Mouse (Mus musculus) embryonic facial prominence, embryonic 13.5 days (tissue): ENCODE measurements around the gene Col4a1. TPM values are rescaled to one million over a fixed set of nuclear protein-coding genes. Genes with fewer than 3 reads are reported as not detected.

Experiments used
- ATAC-seq: fragments of 200-750 bp; cut with Nextera tagmentation; 2 replicates; pipeline ENCODE4 v1.8.0; 2017; ENCODE audit warnings: low read depth; ENCODE audit not compliant: insufficient number of reproducible peaks, insufficient read depth, low FRiP score, low TSS enrichment
- H3K27ac ChIP-seq: fragments of 300-500 bp; sonication (generic); 2 replicates; pipeline ENCODE4 v1.5.1; 2015; ENCODE audit warnings: moderate library complexity, mild to moderate bottlenecking, inconsistent platforms
- H3K27me3 ChIP-seq: fragments of 300-500 bp; sonication (generic); 2 replicates; pipeline ENCODE4 v1.6.1; 2015; ENCODE audit warnings: mild to moderate bottlenecking, inconsistent platforms
- H3K36me3 ChIP-seq: fragments of 300-500 bp; sonication (generic); 2 replicates; pipeline ENCODE4 v1.6.1; 2015; ENCODE audit warnings: mild to moderate bottlenecking, inconsistent platforms
- H3K4me1 ChIP-seq: fragments of 300-500 bp; sonication (generic); 2 replicates; pipeline ENCODE4 v1.6.1; 2015; ENCODE audit warnings: inconsistent platforms
- H3K4me2 ChIP-seq: fragments of 300-500 bp; sonication (generic); 2 replicates; pipeline ENCODE4 v1.6.1; 2015; ENCODE audit warnings: moderate library complexity, mild to moderate bottlenecking, inconsistent platforms
- H3K4me3 ChIP-seq: fragments of 300-500 bp; sonication (generic); 2 replicates; pipeline ENCODE4 v1.5.1; 2015; ENCODE audit warnings: mild to moderate bottlenecking, inconsistent platforms
- H3K9ac ChIP-seq: fragments of 300-500 bp; sonication (generic); 2 replicates; pipeline ENCODE4 v1.6.1; 2015; ENCODE audit warnings: mild to moderate bottlenecking, inconsistent platforms
- H3K9me3 ChIP-seq: fragments of 300-500 bp; sonication (generic); 2 replicates; pipeline ENCODE4 v1.6.1; 2016; ENCODE audit warnings: inconsistent platforms
- WGBS: fragments of 180-500 bp; shearing (Covaris S2); methylation state at CpG from one replicate; pipeline ENCODE4 v1.1.7; 2015; ENCODE audit warnings: mixed read lengths; 5-methylcytosine and 5-hydroxymethylcytosine counted together
- polyA plus RNA-seq: library from polyadenylated mRNA; unstranded; fragments of >200 nt; fragmentation: Nextera tagmentation; extraction: Ambion mirVana; gene quantifications from 2 replicates; pipeline ENCODE4 v1.2.1, GENCODE M21; 2015

Col4a1 gene
- polyA plus RNA-seq, 1 experiment from 2014 or later = 121 TPM

GRCm38 (mm10) chr8:11327722-11328417 is 15.2 kb upstream of the Col4a1 start:
- no peaks in the 10 kb centered on the region for H3K9me3 ChIP-seq
- H3K4me2 ChIP-seq = no peak overlapping the region
- WGBS = 37% methylated on average over 5 of the region's 5 CpGs
- peaks cover 37% of the 10 kb centered on the region for H3K4me1 ChIP-seq
- ATAC-seq = no peak
- H3K36me3 ChIP-seq = no peaks in the 10 kb centered on the region
- H3K9ac ChIP-seq = no peak overlapping the region
- H3K27me3 ChIP-seq = no peaks in the 10 kb centered on the region
- H3K27ac ChIP-seq = peak overlapping the region; percentile 62
- no peak overlapping the region for H3K4me3 ChIP-seq

GRCm38 (mm10) chr8:11327298-11327697 is 14.7 kb upstream of the Col4a1 start:
- H3K4me1 ChIP-seq = peaks cover 39% of the 10 kb centered on the region
- no peaks in the 10 kb centered on the region for H3K36me3 ChIP-seq
- no peaks in the 10 kb centered on the region for H3K27me3 ChIP-seq
- H3K4me2 ChIP-seq = no peak overlapping the region
- no peak for ATAC-seq
- H3K4me3 ChIP-seq = no peak overlapping the region
- no peak overlapping the region for H3K9ac ChIP-seq
- peak overlapping the region; percentile 62 for H3K27ac ChIP-seq
- WGBS = 24% methylated on average over 4 of the region's 4 CpGs
- no peaks in the 10 kb centered on the region for H3K9me3 ChIP-seq

- no peaks in the 10 kb centered on the region for H3K27me3 ChIP-seq
- no peak for ATAC-seq
- H3K9me3 ChIP-seq = no peaks in the 10 kb centered on the region
- no peaks in the 10 kb centered on the region for H3K36me3 ChIP-seq
- H3K4me2 ChIP-seq = no peak overlapping the region
- no peak overlapping the region for H3K4me3 ChIP-seq
- H3K9ac ChIP-seq = no peak overlapping the region
- 73% methylated on average over 6 of the region's 6 CpGs for WGBS
- H3K4me1 ChIP-seq = peaks cover 39% of the 10 kb centered on the region
- peak overlapping the region; percentile 68 for H3K27ac ChIP-seq
Observed at GRCm38 (mm10) chr8:11324801-11325395, 12.3 kb upstream of the Col4a1 start.

- Histone ChIP-seq H3K4me3 (no peak overlapping the region), H3K36me3 (0 out of 2 replicates have a peak, but pooled peaks cover 7% of the 10 kb centered on the region), H3K9ac (no peak overlapping the region), H3K27me3 (no peaks in the 10 kb centered on the region), H3K4me1 (peaks cover 39% of the 10 kb centered on the region), H3K9me3 (no peaks in the 10 kb centered on the region), H3K4me2 (no peak overlapping the region), H3K27ac (0 out of 2 replicates have a peak overlapping the region, but pooled peaks have one; percentile 28)
- ATAC-seq = no peak
- WGBS = 83% methylated on average over 1 of the region's 1 CpGs
Observed at GRCm38 (mm10) chr8:11323681-11324080, 11.1 kb upstream of the Col4a1 start.

GRCm38 (mm10) chr8:11322724-11323585 is 10.3 kb upstream of the Col4a1 start:
- Histone ChIP-seq H3K4me3 (no peak overlapping the region), H3K9me3 (no peaks in the 10 kb centered on the region), H3K4me1 (peaks cover 35% of the 10 kb centered on the region), H3K9ac (no peak overlapping the region), H3K27ac (no peak overlapping the region; the same call in 1 of the 2 replicates), H3K36me3 (0 out of 2 replicates have a peak, but pooled peaks cover 8% of the 10 kb centered on the region), H3K4me2 (no peak overlapping the region), H3K27me3 (no peaks in the 10 kb centered on the region)
- 83% methylated on average over 5 of the region's 5 CpGs for WGBS
- no peak for ATAC-seq

GRCm38 (mm10) chr8:11321841-11322240 is 9.2 kb upstream of the Col4a1 start:
- H3K4me3 ChIP-seq = no peak overlapping the region
- ATAC-seq = no peak
- H3K9me3 ChIP-seq = no peaks in the 10 kb centered on the region
- peaks cover 23% of the 10 kb centered on the region for H3K4me1 ChIP-seq
- no peak overlapping the region for H3K27ac ChIP-seq
- H3K27me3 ChIP-seq = no peaks in the 10 kb centered on the region
- 0 out of 2 replicates have a peak, but pooled peaks cover 8% of the 10 kb centered on the region for H3K36me3 ChIP-seq
- 87% methylated on average over 7 of the region's 7 CpGs for WGBS
- no peak overlapping the region for H3K9ac ChIP-seq
- no peak overlapping the region for H3K4me2 ChIP-seq

GRCm38 (mm10) chr8:11319405-11319804 is 6.8 kb upstream of the Col4a1 start:
- Histone ChIP-seq H3K9ac (no peak overlapping the region), H3K9me3 (no peaks in the 10 kb centered on the region), H3K4me3 (no peak overlapping the region), H3K4me2 (no peak overlapping the region), H3K36me3 (0 out of 2 replicates have a peak, but pooled peaks cover 8% of the 10 kb centered on the region), H3K27me3 (no peaks in the 10 kb centered on the region), H3K27ac (no peak overlapping the region), H3K4me1 (peaks cover 20% of the 10 kb centered on the region)
- no peak for ATAC-seq
- WGBS = 90% methylated on average over 11 of the region's 11 CpGs

- H3K9me3 ChIP-seq = no peaks in the 10 kb centered on the region
- WGBS = 85% methylated on average over 6 of the region's 6 CpGs
- no peaks in the 10 kb centered on the region for H3K27me3 ChIP-seq
- H3K36me3 ChIP-seq = 0 out of 2 replicates have a peak, but pooled peaks cover 8% of the 10 kb centered on the region
- H3K27ac ChIP-seq = no peak overlapping the region
- H3K9ac ChIP-seq = no peak overlapping the region
- no peak overlapping the region for H3K4me2 ChIP-seq
- ATAC-seq = no peak
- peaks cover 30% of the 10 kb centered on the region for H3K4me1 ChIP-seq
- no peak overlapping the region for H3K4me3 ChIP-seq
Observed at GRCm38 (mm10) chr8:11316118-11316517, 3.5 kb upstream of the Col4a1 start.

- H3K4me3 ChIP-seq = no peak overlapping the region
- peak overlapping the region; percentile 88 for H3K4me2 ChIP-seq
- peaks cover 35% of the 10 kb centered on the region for H3K4me1 ChIP-seq
- H3K27me3 ChIP-seq = no peaks in the 10 kb centered on the region
- no peak overlapping the region for H3K27ac ChIP-seq
- no peaks in the 10 kb centered on the region for H3K9me3 ChIP-seq
- H3K9ac ChIP-seq = no peak overlapping the region
- H3K36me3 ChIP-seq = 0 out of 2 replicates have a peak, but pooled peaks cover 8% of the 10 kb centered on the region
- WGBS = 72% methylated on average over 16 of the region's 16 CpGs
- no peak for ATAC-seq
Observed at GRCm38 (mm10) chr8:11315179-11315943, 2.7 kb upstream of the Col4a1 start.

- Histone ChIP-seq H3K9ac (peak overlapping the region; percentile 91; the same call in 1 of the 2 replicates), H3K4me2 (peak overlapping the region; percentile 88), H3K27me3 (no peaks in the 10 kb centered on the region), H3K4me3 (peak overlapping the region; percentile 81), H3K9me3 (no peaks in the 10 kb centered on the region), H3K27ac (no peak overlapping the region), H3K4me1 (peaks cover 41% of the 10 kb centered on the region), H3K36me3 (0 out of 2 replicates have a peak, but pooled peaks cover 7% of the 10 kb centered on the region)
- ATAC-seq = no peak
- 77% methylated on average over 8 of the region's 8 CpGs for WGBS
Observed at GRCm38 (mm10) chr8:11314613-11315012, 2.0 kb upstream of the Col4a1 start.
